Mouse (Mus musculus): ENCODE results near the gene Mrps33. TPM values are rescaled to one million over a fixed set of nuclear protein-coding genes. Genes with fewer than 3 reads are reported as not detected.

Gene Mrps33
- total and polyA plus RNA-seq, 3 experiments = 102 to 1,706 (median 126) TPM

DNA sequence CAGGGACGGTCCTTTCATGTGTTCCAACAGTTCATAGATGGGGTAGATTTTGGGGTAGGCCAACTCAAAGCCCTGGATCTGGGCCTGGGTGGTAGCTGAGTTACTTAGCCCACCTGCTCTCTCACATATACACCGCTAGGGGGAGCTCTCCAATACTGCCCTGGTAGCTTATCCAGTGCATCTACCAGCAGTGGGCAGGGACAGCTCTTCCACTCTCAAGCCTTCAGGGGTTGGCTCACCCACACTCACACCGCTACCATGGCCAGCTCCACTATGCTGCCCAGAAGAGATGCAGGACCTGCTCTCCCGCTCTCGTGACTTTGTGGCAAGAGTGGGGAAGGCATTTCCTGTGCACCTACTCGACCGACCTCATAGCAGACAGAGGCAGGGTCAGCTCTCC, 38.0 kb upstream of the Mrps33 start:
- no peak overlapping the region for H3K27ac ChIP-seq (ENCODE audit: control insufficient read depth, low read depth, low read length)
- TF ChIP-seq CTCF (IDR thresholded peaks at IDR 0.05 in 2 of 3, conservative IDR thresholded peaks at IDR 0.05 in 1 of 3; ENCODE audit: control insufficient read depth in 1 of 3, insufficient read depth in 1 of 3, low read depth in 2 of 3, low read length in 3 of 3, poor library complexity in 1 of 3, severe bottlenecking in 1 of 3) (peak in 2 of 3 experiments; percentile 13 to 17; a peak in 3 of 6 replicates), POLR2AphosphoS5 (IDR thresholded peaks at IDR 0.05; ENCODE audit: borderline replicate concordance, low read depth, low read length) (no peak), ZMIZ1 (IDR thresholded peaks at IDR 0.05; ENCODE audit: low read depth, low read length) (no peak)
- H3K9me3 ChIP-seq (replicated peaks; ENCODE audit: insufficient read depth, low read length) = no peaks in the 10 kb centered on the region
- H3K9ac ChIP-seq (ENCODE audit: control insufficient read depth, low read depth, low read length, poor library complexity, severe bottlenecking) = no peak overlapping the region
- peak; percentile 5 for DNase-seq (ENCODE audit: low read depth, low spot score)
- no peaks in the 10 kb centered on the region for H3K79me2 ChIP-seq (ENCODE audit: control insufficient read depth, insufficient read depth, low read length, poor library complexity)
- H3K36me3 ChIP-seq (ENCODE audit: control insufficient read depth in 1 of 2, insufficient read depth in 2 of 2, low read length in 2 of 2) = no peaks in the 10 kb centered on the region
- H3K4me1 ChIP-seq (ENCODE audit: control insufficient read depth in 1 of 2, insufficient read depth in 2 of 2, low read length in 2 of 2) = no peaks in the 10 kb centered on the region
- no peak overlapping the region for H3K4me3 ChIP-seq (ENCODE audit: control insufficient read depth in 1 of 2, insufficient read depth in 1 of 2, low read depth in 2 of 2, low read length in 2 of 2)
- H3K27me3 ChIP-seq (ENCODE audit: control insufficient read depth in 1 of 2, insufficient read depth in 2 of 2, low read length in 2 of 2) = no peaks in the 10 kb centered on the region

DNA sequence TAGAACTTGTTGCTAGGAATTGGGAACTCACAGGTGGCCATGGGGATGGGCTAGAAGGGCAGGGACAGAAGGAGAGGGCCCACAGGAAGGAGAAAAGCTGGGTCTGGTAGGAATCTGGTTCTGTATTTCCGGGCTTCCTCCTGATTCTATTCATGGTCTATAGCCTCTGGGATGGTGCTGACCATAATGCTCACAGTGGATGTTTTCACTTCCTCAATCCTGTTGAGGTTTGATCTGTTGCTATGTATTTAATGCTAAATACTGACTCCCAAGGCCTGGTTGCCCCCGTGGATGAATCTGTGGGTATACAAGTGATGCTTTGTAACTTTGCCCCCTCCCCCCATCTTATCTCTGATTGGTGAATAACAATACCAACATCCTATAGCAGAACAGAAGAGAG, 36.8 kb upstream of the Mrps33 start:
- TF ChIP-seq MYC (IDR thresholded peaks at IDR 0.05; ENCODE audit: low read depth, low read length) (no peak), CTCF (IDR thresholded peaks at IDR 0.05 in 2 of 3, conservative IDR thresholded peaks at IDR 0.05 in 1 of 3; ENCODE audit: control insufficient read depth in 1 of 3, insufficient read depth in 1 of 3, low read depth in 2 of 3, low read length in 3 of 3, poor library complexity in 1 of 3, severe bottlenecking in 1 of 3) (no peak), CHD2 (IDR thresholded peaks at IDR 0.05; ENCODE audit: low read length) (no peak), MAX (IDR thresholded peaks at IDR 0.05; ENCODE audit: low read length) (no peak), MAFK (IDR thresholded peaks at IDR 0.05; ENCODE audit: borderline replicate concordance, low read depth, low read length) (no peak), UBTF (IDR thresholded peaks at IDR 0.05; ENCODE audit: borderline replicate concordance, insufficient read depth, low read depth, low read length) (no peak), SMC3 (IDR thresholded peaks at IDR 0.05; ENCODE audit: low read depth, low read length) (no peak), RCOR1 (IDR thresholded peaks at IDR 0.05; ENCODE audit: low read depth, low read length) (no peak), SIN3A (IDR thresholded peaks at IDR 0.05; ENCODE audit: low read length) (no peak), GABPA (IDR thresholded peaks at IDR 0.05; ENCODE audit: low read depth, low read length) (no peak), MAZ (IDR thresholded peaks at IDR 0.05; ENCODE audit: low read depth, low read length) (no peak), ZNF384 (IDR thresholded peaks at IDR 0.05; ENCODE audit: low read depth, low read length) (no peak), JUND (IDR thresholded peaks at IDR 0.05; ENCODE audit: low read depth, low read length) (no peak)

More for the DNA sequence above, 36.8 kb upstream of the Mrps33 start:
- no peaks in the 10 kb centered on the region for H3K4me1 ChIP-seq (ENCODE audit: control insufficient read depth in 1 of 2, insufficient read depth in 2 of 2, low read length in 2 of 2)
- no peaks in the 10 kb centered on the region for H3K36me3 ChIP-seq (ENCODE audit: control insufficient read depth in 1 of 2, insufficient read depth in 2 of 2, low read length in 2 of 2)
- no peak overlapping the region for H3K4me3 ChIP-seq (ENCODE audit: control insufficient read depth in 1 of 2, insufficient read depth in 1 of 2, low read depth in 2 of 2, low read length in 2 of 2)
- DNase-seq (ENCODE audit: low read depth, low spot score) = no peak
- H3K79me2 ChIP-seq (ENCODE audit: control insufficient read depth, insufficient read depth, low read length, poor library complexity) = no peaks in the 10 kb centered on the region
- no peaks in the 10 kb centered on the region for H3K27me3 ChIP-seq (ENCODE audit: control insufficient read depth in 1 of 2, insufficient read depth in 2 of 2, low read length in 2 of 2)
- no peak overlapping the region for H3K27ac ChIP-seq (ENCODE audit: control insufficient read depth, low read depth, low read length)
- no peak overlapping the region for H3K9ac ChIP-seq (ENCODE audit: control insufficient read depth, low read depth, low read length, poor library complexity, severe bottlenecking)
- no peaks in the 10 kb centered on the region for H3K9me3 ChIP-seq (replicated peaks; ENCODE audit: insufficient read depth, low read length)
